Mouse (Mus musculus): ENCODE results near the gene Poc1b.

GRCm38 (mm10) chr10:99105522-99105921 lies 1.3 kb upstream of the Poc1b start:
- TF ChIP-seq CTCF (IDR thresholded peaks at IDR 0.05) (no peak), EP300 (IDR thresholded peaks at IDR 0.05) (no peak)
